Mouse (Mus musculus) liver, embryonic 13.5 days (tissue): ENCODE results near the gene Nek3. TPM values are rescaled to one million over a fixed set of nuclear protein-coding genes. Genes with fewer than 3 reads are reported as not detected.
A peak's percentile ranks its signal among the peaks of the same experiment; 100 is the strongest.
"Not testable (repeated sequence)": the region's sequence is repeated elsewhere in the genome, so short reads cannot be mapped to it uniquely, and the experiment has no call there.

Experiments used
- ATAC-seq: fragments of 200-750 bp; cut with Nextera tagmentation; 2 replicates; pipeline ENCODE4 v1.8.0; 2017; ENCODE audit warnings: low read depth, mild to moderate bottlenecking, moderate number of reproducible peaks, moderate library complexity
- DNase-seq: peaks from one replicate; pipeline ENCODE4 v3.0.0; 2022
- H3K27ac ChIP-seq: fragments of 300-500 bp; sonication (generic); 2 replicates; pipeline ENCODE4 v1.5.1; 2015; ENCODE audit warnings: moderate library complexity, mild to moderate bottlenecking, inconsistent platforms
- H3K27me3 ChIP-seq: fragments of 300-500 bp; sonication (generic); 2 replicates; pipeline ENCODE4 v1.6.1; 2015; ENCODE audit warnings: mild to moderate bottlenecking, inconsistent platforms
- H3K36me3 ChIP-seq: fragments of 300-500 bp; sonication (generic); 2 replicates; pipeline ENCODE4 v1.6.1; 2015; ENCODE audit warnings: mild to moderate bottlenecking, inconsistent platforms
- H3K4me1 ChIP-seq: fragments of 300-500 bp; sonication (generic); replicated peaks from 2 replicates; pipeline ENCODE4 v1.6.1; 2015; ENCODE audit warnings: inconsistent platforms
- H3K4me2 ChIP-seq: fragments of 300-500 bp; sonication (generic); 2 replicates; pipeline ENCODE4 v1.6.1; 2015; ENCODE audit warnings: inconsistent platforms, mild to moderate bottlenecking, moderate library complexity
- H3K4me3 ChIP-seq: fragments of 300-500 bp; sonication (generic); replicated peaks from 2 replicates; pipeline ENCODE4 v1.5.1; 2015; ENCODE audit warnings: mild to moderate bottlenecking, inconsistent platforms
- H3K9ac ChIP-seq: fragments of 300-500 bp; sonication (generic); 2 replicates; pipeline ENCODE4 v1.6.1; 2015; ENCODE audit warnings: mild to moderate bottlenecking, inconsistent platforms
- H3K9me3 ChIP-seq: fragments of 300-500 bp; sonication (generic); replicated peaks from 2 replicates; pipeline ENCODE4 v1.6.1; 2016; ENCODE audit warnings: inconsistent platforms
- WGBS: fragments of 180-500 bp; shearing (Covaris S2); methylation state at CpG from one replicate; pipeline ENCODE4 v1.1.7; 2015; ENCODE audit not compliant: insufficient replicate concordance; 5-methylcytosine and 5-hydroxymethylcytosine counted together
- polyA plus RNA-seq: library from polyadenylated mRNA; unstranded; fragments of >200 nt; fragmentation: Nextera tagmentation; extraction: Ambion mirVana; gene quantifications from 2 replicates; pipeline ENCODE4 v1.2.1, GENCODE M21; 2015

Nek3 gene
- polyA plus RNA-seq, 1 experiment from 2014 or later: 1.5 TPM

DNA sequence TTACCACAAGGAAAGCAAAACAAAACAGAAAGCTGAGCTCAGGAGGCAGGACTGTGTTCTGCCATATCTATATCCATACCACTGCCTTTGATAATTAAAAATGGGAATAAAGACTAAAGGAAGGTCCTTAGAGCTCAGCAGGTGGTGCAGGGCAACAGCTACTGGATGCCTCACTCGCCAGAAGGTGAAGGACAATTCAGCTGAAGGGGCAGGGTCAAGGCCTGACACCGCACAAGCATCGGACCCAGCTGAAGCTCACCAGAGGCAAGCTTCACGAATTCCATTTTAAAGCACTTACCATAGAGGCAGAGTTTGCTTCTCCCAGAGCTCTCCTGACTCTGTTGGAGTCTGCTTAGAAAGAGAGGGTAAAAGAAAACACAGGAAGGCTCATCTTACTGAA lies 23.6 kb downstream of the Nek3 start:
- Histone ChIP-seq H3K9me3 (no peaks in the 10 kb centered on the region), H3K27me3 (no peaks in the 10 kb centered on the region), H3K4me1 (peaks cover 18% of the 10 kb centered on the region), H3K27ac (no peak overlapping the region), H3K4me3 (no peak overlapping the region), H3K9ac (no peak overlapping the region), H3K36me3 (no peaks in the 10 kb centered on the region), H3K4me2 (no peak overlapping the region)
- no peak for DNase-seq
- 84% methylated on average over 4 of the region's 4 CpGs for WGBS
- no peak for ATAC-seq

- Histone ChIP-seq H3K9me3 (no peaks in the 10 kb centered on the region), H3K27ac (no peak overlapping the region), H3K4me2 (no peak overlapping the region), H3K9ac (no peak overlapping the region), H3K4me1 (peaks cover 18% of the 10 kb centered on the region), H3K27me3 (no peaks in the 10 kb centered on the region), H3K36me3 (no peaks in the 10 kb centered on the region), H3K4me3 (no peak overlapping the region)
- DNase-seq (no peak), ATAC-seq (no peak)
- WGBS: 79% methylated on average over 4 of the region's 4 CpGs
Observed at GRCm38 (mm10) chr8:22141836-22142385, 24.3 kb downstream of the Nek3 start.

DNA sequence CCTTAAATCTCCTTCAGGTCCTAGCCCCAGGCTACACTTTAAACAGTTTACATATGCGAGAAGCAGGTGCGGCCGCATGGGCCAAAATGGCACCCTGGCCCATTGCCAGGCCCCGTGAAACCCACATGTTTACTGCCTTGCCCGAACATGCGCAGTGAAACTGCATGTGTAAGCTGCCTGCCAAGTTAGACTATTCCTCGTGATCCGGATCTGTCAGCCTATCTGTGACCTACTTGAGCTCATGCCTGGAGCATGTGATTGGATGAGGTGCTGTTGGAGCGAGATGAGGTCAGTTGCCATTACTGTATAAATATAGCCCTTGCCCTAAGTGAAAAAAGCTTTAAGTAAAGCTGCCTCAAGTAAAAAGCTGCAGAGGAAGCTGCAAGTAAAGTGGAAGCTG lies 29.8 kb downstream of the Nek3 start:
- H3K4me1 ChIP-seq: peaks cover 28% of the 10 kb centered on the region
- 91% methylated on average over 9 of the region's 9 CpGs for WGBS
- not testable (repeated sequence) for H3K9me3 ChIP-seq, H3K4me2 ChIP-seq, DNase-seq, H3K4me3 ChIP-seq, H3K9ac ChIP-seq, H3K27ac ChIP-seq, ATAC-seq, H3K36me3 ChIP-seq, H3K27me3 ChIP-seq

- H3K4me3 ChIP-seq: peak overlapping the region; percentile 18; the same call in 1 of the 2 replicates
- no peaks in the 10 kb centered on the region for H3K27me3 ChIP-seq
- H3K9ac ChIP-seq: peak overlapping the region; percentile 39; the same call in 1 of the 2 replicates
- peak overlapping the region; percentile 57 for H3K4me2 ChIP-seq
- H3K9me3 ChIP-seq: no peaks in the 10 kb centered on the region
- DNase-seq: no peak
- WGBS: 77% methylated on average over 5 of the region's 5 CpGs
- ATAC-seq: no peak
- 0 out of 2 replicates have a peak, but pooled peaks cover 3% of the 10 kb centered on the region for H3K36me3 ChIP-seq
- H3K4me1 ChIP-seq: peaks cover 28% of the 10 kb centered on the region
- H3K27ac ChIP-seq: peak overlapping the region; percentile 91
Observed at GRCm38 (mm10) chr8:22134750-22135135, 31.5 kb downstream of the Nek3 start.

- peak overlapping the region; percentile 57 for H3K4me2 ChIP-seq
- WGBS: 39% methylated on average over 7 of the region's 7 CpGs
Observed at GRCm38 (mm10) chr8:22134078-22134749, 32.0 kb downstream of the Nek3 start.

DNA sequence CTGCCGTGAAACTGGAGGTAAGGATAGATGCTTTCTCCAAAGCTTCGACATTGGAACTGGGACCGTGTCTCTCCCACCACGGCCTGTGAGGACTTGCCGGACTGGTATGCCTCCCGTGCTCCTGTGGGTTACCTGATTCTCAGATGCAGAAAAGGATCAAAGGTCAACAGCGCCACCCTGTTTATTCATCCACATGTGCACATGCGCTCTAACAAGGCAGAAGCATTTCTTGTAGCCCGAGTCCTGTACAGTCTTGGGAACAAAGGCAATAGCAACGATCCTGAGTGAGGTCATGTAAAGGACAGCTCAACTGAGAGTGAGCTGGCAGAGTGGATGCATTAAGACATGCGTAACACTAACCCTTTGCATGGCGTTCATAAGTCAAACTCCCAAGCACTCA lies 34.2 kb downstream of the Nek3 start:
- Histone ChIP-seq H3K27me3 (no peaks in the 10 kb centered on the region), H3K4me2 (no peak overlapping the region), H3K9ac (no peak overlapping the region), H3K4me3 (no peak overlapping the region), H3K9me3 (no peaks in the 10 kb centered on the region), H3K36me3 (peaks cover 9% of the 10 kb centered on the region; the same call in 1 of the 2 replicates), H3K4me1 (peaks cover 28% of the 10 kb centered on the region), H3K27ac (no peak overlapping the region)
- ATAC-seq: no peak
- no peak for DNase-seq
- 88% methylated on average over 12 of the region's 12 CpGs for WGBS

More at GRCm38 (mm10) chr8:22134078-22134749, 32.0 kb downstream of the Nek3 start:
- peak overlapping the region; percentile 18; the same call in 1 of the 2 replicates for H3K4me3 ChIP-seq
- no peaks in the 10 kb centered on the region for H3K27me3 ChIP-seq
- DNase-seq (peak; percentile 77), ATAC-seq (peak; percentile 99)
- peak overlapping the region; percentile 91 for H3K27ac ChIP-seq
- H3K36me3 ChIP-seq: 0 out of 2 replicates have a peak, but pooled peaks cover 3% of the 10 kb centered on the region
- no peaks in the 10 kb centered on the region for H3K9me3 ChIP-seq
- H3K4me1 ChIP-seq: peaks cover 28% of the 10 kb centered on the region
- 0 out of 2 replicates have a peak overlapping the region, but pooled peaks have one; percentile 39 for H3K9ac ChIP-seq

- H3K9ac ChIP-seq: peak within 1 kb of the TSS; percentile 52
- peak; percentile 34 for DNase-seq
- 2% methylated on average over 29 of the region's 29 CpGs for WGBS
Observed at GRCm38 (mm10) chr8:22124220-22125152, 41.7 kb downstream of the Nek3 start, which contains the start of gene Nek5. Gene Nek5, minus strand, starts transcription at chr8:22125053.

DNA sequence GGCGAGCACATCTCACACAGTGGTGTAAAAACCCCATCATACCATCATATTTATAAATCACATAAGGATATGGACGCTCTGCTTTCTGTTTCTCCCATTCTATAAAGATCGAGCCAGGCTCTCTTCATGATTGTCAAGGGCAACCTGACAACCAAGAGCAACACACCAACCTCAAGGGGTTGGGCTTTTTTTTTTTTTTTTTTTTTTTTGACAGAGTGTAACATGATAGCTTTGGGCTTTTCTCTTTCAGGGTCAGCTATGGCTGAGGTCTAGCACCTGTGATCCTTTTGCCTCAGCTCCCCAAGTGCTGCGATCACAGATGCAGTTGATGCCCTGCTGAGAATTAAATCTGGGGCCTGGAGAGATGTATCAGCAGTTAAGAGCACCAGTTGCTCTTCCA lies 59.2 kb downstream of the Nek3 start:
- Histone ChIP-seq H3K27ac (no peak overlapping the region), H3K4me3 (no peak overlapping the region), H3K4me2 (no peak overlapping the region), H3K36me3 (no peaks in the 10 kb centered on the region), H3K9me3 (no peaks in the 10 kb centered on the region), H3K4me1 (no peaks in the 10 kb centered on the region), H3K9ac (no peak overlapping the region), H3K27me3 (no peaks in the 10 kb centered on the region)
- no peak for DNase-seq
- 56% methylated on average over 4 of the region's 4 CpGs for WGBS
- no peak for ATAC-seq

More at GRCm38 (mm10) chr8:22124220-22125152, 41.7 kb downstream of the Nek3 start, which contains the start of gene Nek5:
- Histone ChIP-seq H3K27me3 (no peaks in the 10 kb centered on the region), H3K4me3 (peak within 1 kb of the TSS; percentile 59), H3K9me3 (no peaks in the 10 kb centered on the region), H3K4me1 (peaks cover 13% of the 10 kb centered on the region), H3K4me2 (peak within 1 kb of the TSS; percentile 81), H3K27ac (no peak within 1 kb of the TSS), H3K36me3 (peaks cover 6% of the 10 kb centered on the region; the same call in 1 of the 2 replicates)
- peak; percentile 77 for ATAC-seq

DNA sequence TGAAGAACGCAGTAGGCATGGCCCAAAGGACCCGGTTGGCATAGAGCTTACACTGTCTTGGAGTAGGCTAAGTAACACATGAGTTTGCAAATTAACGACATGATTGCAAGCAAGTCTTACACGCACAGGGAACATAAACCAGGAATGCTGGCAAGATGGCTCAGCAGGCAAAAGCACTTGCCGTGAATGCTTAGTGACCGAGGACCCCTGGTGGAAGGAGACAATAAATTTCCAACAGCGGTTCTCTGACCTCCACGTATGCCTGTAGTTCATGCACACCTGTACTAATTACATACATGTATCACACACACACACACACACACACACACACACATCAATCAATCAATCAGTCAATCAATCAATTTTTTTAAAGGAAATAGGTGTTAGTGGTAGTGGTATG lies 74.7 kb downstream of the Nek3 start:
- no peaks in the 10 kb centered on the region for H3K9me3 ChIP-seq
- DNase-seq (no peak), ATAC-seq (no peak)
- no peaks in the 10 kb centered on the region for H3K36me3 ChIP-seq
- no peak overlapping the region for H3K9ac ChIP-seq
- no peaks in the 10 kb centered on the region for H3K4me1 ChIP-seq
- no peaks in the 10 kb centered on the region for H3K27me3 ChIP-seq
- H3K4me2 ChIP-seq: no peak overlapping the region
- 43% methylated on average over 8 of the region's 8 CpGs for whole genome bisulfite sequencing
- no peak overlapping the region for H3K27ac ChIP-seq
- H3K4me3 ChIP-seq: no peak overlapping the region

GRCm38 (mm10) chr8:22089226-22089625 lies 77.0 kb downstream of the Nek3 start:
- ATAC-seq (no peak), DNase-seq (no peak)
- Histone ChIP-seq H3K4me1 (no peaks in the 10 kb centered on the region), H3K4me2 (no peak overlapping the region), H3K4me3 (no peak overlapping the region), H3K36me3 (no peaks in the 10 kb centered on the region), H3K9me3 (no peaks in the 10 kb centered on the region), H3K27me3 (no peaks in the 10 kb centered on the region), H3K27ac (no peak overlapping the region), H3K9ac (no peak overlapping the region)
- WGBS: 84% methylated on average over 4 of the region's 4 CpGs
